ENCODE assay signal across 14 mouse cellular contexts in genomic region chr11:6418751-6419150, GRCm38 (mm10). TPM values are rescaled to one million over a fixed set of nuclear protein-coding genes. Genes with fewer than 3 reads are reported as not detected.
DNase-seq lines count a peak whose midpoint lies in the region; ATAC-seq and TF ChIP-seq lines count a peak whose summit lies in the region.
"Had no signal": no experiment of that assay in that cellular context is flagged by ENCODE, and none has a peak within 500 bp of the region (broad histone marks: within the 10 kb centered on the region; RNA-seq: fewer than 3 reads in every experiment).

No protein-coding gene starts in this region.

- no peak overlapping the region for H3K27ac ChIP-seq in kidney, embryonic 14.5 days (ENCODE audit: low read depth, low read length)
- no peak overlapping the region for H3K27ac ChIP-seq in ES-Bruce4 (ENCODE audit: insufficient read depth, low read length)
- H3K27ac ChIP-seq in embryonic facial prominence, embryonic 11.5 days (replicated peaks; ENCODE audit: low read depth, low read length), result no peak overlapping the region
- no peak overlapping the region for H3K27ac ChIP-seq in limb, embryonic 13.5 days
- H3K27ac ChIP-seq: left cerebral cortex, adult 2 months; macrophage had no signal

- no peak for TF ChIP-seq EP300 in ES-Bruce4 (IDR thresholded peaks at IDR 0.05; ENCODE audit: insufficient read depth, low read depth, low read length)

- TF ChIP-seq POLR2A in ES-Bruce4 (IDR thresholded peaks at IDR 0.05; ENCODE audit: insufficient read depth, low read length), result no peak

- no peak for DNase-seq in kidney, postnatal 36 days
- DNase-seq in embryonic facial prominence, embryonic 11.5 days (ENCODE audit: low spot score), result no peak
- no peak for DNase-seq in T-cell, adult 2 months (ENCODE audit: low spot score)
- no peak for DNase-seq in Muller cell, postnatal 12 days (ENCODE audit: inconsistent ontology term)
- DNase-seq: adrenal gland, adult 2 months; cerebellum, adult 18-20 months; right cerebral cortex, postnatal 4 days; thymus, adult 18-20 months had no signal

- no peak for TF ChIP-seq CTCF in ES-Bruce4 (IDR thresholded peaks at IDR 0.05; ENCODE audit: low read depth, low read length)

- H3K4me3 ChIP-seq in kidney, embryonic 14.5 days (ENCODE audit: low read length), result peak overlapping the region; percentile 64; the same call in 1 of the 2 replicates
- no peak overlapping the region for H3K4me3 ChIP-seq in ES-Bruce4 (ENCODE audit: low read depth, low read length)
- H3K4me3 ChIP-seq in embryonic facial prominence, embryonic 11.5 days (ENCODE audit: low read depth, low read length), result no peak overlapping the region
- H3K4me3 ChIP-seq in limb, embryonic 13.5 days, result peak overlapping the region; percentile 11; the same call in 1 of the 2 replicates
- H3K4me3 ChIP-seq: left cerebral cortex, adult 2 months had no signal

- no peaks in the 10 kb centered on the region; the same call in 1 of the 2 replicates for H3K4me1 ChIP-seq in kidney, embryonic 14.5 days (ENCODE audit: control insufficient read depth, insufficient read depth, low read length)
- no peaks in the 10 kb centered on the region for H3K4me1 ChIP-seq in ES-Bruce4 (ENCODE audit: control insufficient read depth, insufficient read depth, low read length)
- H3K4me1 ChIP-seq in embryonic facial prominence, embryonic 11.5 days (ENCODE audit: control insufficient read depth, insufficient read depth, low read length), result no peaks in the 10 kb centered on the region
- H3K4me1 ChIP-seq in limb, embryonic 13.5 days, result peaks cover 30% of the 10 kb centered on the region

- no peak overlapping the region; the same call in 1 of the 2 replicates for H3K4me2 ChIP-seq in kidney, embryonic 14.5 days (replicated peaks; ENCODE audit: low read depth, low read length)
- no peak overlapping the region; the same call in 1 of the 2 replicates for H3K4me2 ChIP-seq in embryonic facial prominence, embryonic 11.5 days (ENCODE audit: low read depth, low read length)
- H3K4me2 ChIP-seq in limb, embryonic 13.5 days (replicated peaks), result peak overlapping the region; percentile 98

- 86% methylated on average over 5 of the region's 5 CpGs for WGBS in kidney, embryonic 14.5 days
- WGBS in embryonic facial prominence, embryonic 11.5 days, result 88% methylated on average over 5 of the region's 5 CpGs
- WGBS in limb, embryonic 13.5 days, result 83% methylated on average over 5 of the region's 5 CpGs

- H3K9me3 ChIP-seq in kidney, embryonic 14.5 days (ENCODE audit: control insufficient read depth, low read length), result no peaks in the 10 kb centered on the region
- no peaks in the 10 kb centered on the region for H3K9me3 ChIP-seq in ES-Bruce4 (replicated peaks; ENCODE audit: control insufficient read depth, insufficient read depth, low read length, poor library complexity, severe bottlenecking)
- H3K9me3 ChIP-seq in embryonic facial prominence, embryonic 11.5 days (replicated peaks; ENCODE audit: control insufficient read depth, low read length), result no peaks in the 10 kb centered on the region
- no peaks in the 10 kb centered on the region for H3K9me3 ChIP-seq in limb, embryonic 13.5 days

- no peaks in the 10 kb centered on the region for H3K27me3 ChIP-seq in kidney, embryonic 14.5 days (ENCODE audit: control insufficient read depth, insufficient read depth, low read length)
- no peaks in the 10 kb centered on the region for H3K27me3 ChIP-seq in ES-Bruce4 (ENCODE audit: control insufficient read depth, insufficient read depth, low read length, poor library complexity, severe bottlenecking)
- H3K27me3 ChIP-seq in embryonic facial prominence, embryonic 11.5 days (ENCODE audit: control insufficient read depth, insufficient read depth, low read length), result no peaks in the 10 kb centered on the region
- H3K27me3 ChIP-seq in limb, embryonic 13.5 days, result no peaks in the 10 kb centered on the region

- no peak overlapping the region for H3K9ac ChIP-seq in kidney, embryonic 14.5 days (ENCODE audit: low read depth, low read length)
- peak overlapping the region; percentile 18; the same call in 1 of the 2 replicates for H3K9ac ChIP-seq in ES-Bruce4 (ENCODE audit: low read depth, poor library complexity, severe bottlenecking)
- 0 out of 2 replicates have a peak overlapping the region, but pooled peaks have one; percentile 22 for H3K9ac ChIP-seq in embryonic facial prominence, embryonic 11.5 days (replicated peaks; ENCODE audit: low read length)
- H3K9ac ChIP-seq in limb, embryonic 13.5 days, result no peak overlapping the region

- H3K36me3 ChIP-seq in kidney, embryonic 14.5 days (ENCODE audit: control insufficient read depth, insufficient read depth, low read length), result peaks cover 53% of the 10 kb centered on the region
- H3K36me3 ChIP-seq in ES-Bruce4 (ENCODE audit: control insufficient read depth, insufficient read depth, low read length, poor library complexity, severe bottlenecking), result peaks cover 45% of the 10 kb centered on the region
- H3K36me3 ChIP-seq in embryonic facial prominence, embryonic 11.5 days (replicated peaks; ENCODE audit: control insufficient read depth, insufficient read depth, low read depth, low read length), result peaks cover 17% of the 10 kb centered on the region
- peaks cover 56% of the 10 kb centered on the region for H3K36me3 ChIP-seq in limb, embryonic 13.5 days

- no peak for ATAC-seq in kidney, embryonic 14.5 days (ENCODE audit: low FRiP score, low TSS enrichment)
- no peak for ATAC-seq in embryonic facial prominence, embryonic 11.5 days (replicated peaks; ENCODE audit: insufficient number of reproducible peaks, low FRiP score, low TSS enrichment, low read depth)
- no peak for ATAC-seq in limb, embryonic 13.5 days (ENCODE audit: low FRiP score, low read depth)
- ATAC-seq: intestine, embryonic 16.5 days had no signal

RNA-seq across cellular contexts. Expression of gene Ppia, which starts 3.5 kb away (rescaled TPM):
- polyA plus RNA-seq in kidney, embryonic 14.5 days (2014; fragmentation: Nextera tagmentation; extraction: Ambion mirVana), result 6,047 and 7,558 TPM in 2 replicates
- 2,132 and 2,301 TPM in 2 replicates for polyA plus RNA-seq in ES-Bruce4 (2011; ENCODE audit: insufficient read depth, insufficient read length, low read depth, missing spikeins)
- polyA plus RNA-seq in embryonic facial prominence, embryonic 11.5 days (2014; fragmentation: Nextera tagmentation; extraction: Ambion mirVana), result 5,819 and 6,203 TPM in 2 replicates
- polyA plus RNA-seq in limb, embryonic 13.5 days (2015; fragmentation: Nextera tagmentation; extraction: Ambion mirVana), result 4,950 and 5,155 TPM in 2 replicates

RNA-seq across cellular contexts. Expression of gene H2afv, which starts 25.5 kb away (rescaled TPM):
- 654 and 761 TPM in 2 replicates for polyA plus RNA-seq in kidney, embryonic 14.5 days (2014; fragmentation: Nextera tagmentation; extraction: Ambion mirVana)
- 200 and 218 TPM in 2 replicates for polyA plus RNA-seq in ES-Bruce4 (2011; ENCODE audit: insufficient read depth, insufficient read length, low read depth, missing spikeins)
- 853 and 854 TPM in 2 replicates for polyA plus RNA-seq in embryonic facial prominence, embryonic 11.5 days (2014; fragmentation: Nextera tagmentation; extraction: Ambion mirVana)
- 657 and 704 TPM in 2 replicates for polyA plus RNA-seq in limb, embryonic 13.5 days (2015; fragmentation: Nextera tagmentation; extraction: Ambion mirVana)

RNA-seq across cellular contexts. Expression of gene Zmiz2, which starts 29.9 kb away (rescaled TPM):
- 11.0 and 14.6 TPM in 2 replicates for polyA plus RNA-seq in kidney, embryonic 14.5 days (2014; fragmentation: Nextera tagmentation; extraction: Ambion mirVana)
- 51.5 and 59.4 TPM in 2 replicates for polyA plus RNA-seq in ES-Bruce4 (2011; ENCODE audit: insufficient read depth, insufficient read length, low read depth, missing spikeins)
- 9.0 and 9.6 TPM in 2 replicates for polyA plus RNA-seq in embryonic facial prominence, embryonic 11.5 days (2014; fragmentation: Nextera tagmentation; extraction: Ambion mirVana)
- 10.1 and 10.3 TPM in 2 replicates for polyA plus RNA-seq in limb, embryonic 13.5 days (2015; fragmentation: Nextera tagmentation; extraction: Ambion mirVana)

RNA-seq across cellular contexts. Expression of gene Purb, which starts 57.0 kb away (rescaled TPM):
- 28.1 and 29.5 TPM in 2 replicates for polyA plus RNA-seq in kidney, embryonic 14.5 days (2014; fragmentation: Nextera tagmentation; extraction: Ambion mirVana)
- polyA plus RNA-seq in ES-Bruce4 (2011; ENCODE audit: insufficient read depth, insufficient read length, low read depth, missing spikeins), result 49.8 and 52.0 TPM in 2 replicates
- polyA plus RNA-seq in embryonic facial prominence, embryonic 11.5 days (2014; fragmentation: Nextera tagmentation; extraction: Ambion mirVana), result 14.8 and 15.8 TPM in 2 replicates
- 30.5 and 32.1 TPM in 2 replicates for polyA plus RNA-seq in limb, embryonic 13.5 days (2015; fragmentation: Nextera tagmentation; extraction: Ambion mirVana)

Comparison
In these comparisons a context has a peak if more than half of its experiments do, and no peak if none do; other contexts are left out.
1. H3K4me3 ChIP-seq: peak in kidney, embryonic 14.5 days (single experiment) and limb, embryonic 13.5 days (single experiment); none in ES-Bruce4 (single experiment) and embryonic facial prominence, embryonic 11.5 days (single experiment).
2. H3K9ac ChIP-seq: peak in ES-Bruce4 (single experiment) and embryonic facial prominence, embryonic 11.5 days (single experiment); none in kidney, embryonic 14.5 days (single experiment) and limb, embryonic 13.5 days (single experiment).